Mouse (Mus musculus) liver, embryonic 13.5 days (tissue): ENCODE data around the gene Hoxa6. TPM values are rescaled to one million over a fixed set of nuclear protein-coding genes. Genes with fewer than 3 reads are reported as not detected.

ENCODE experiments used
- ATAC-seq: fragments of 200-750 bp; cut with Nextera tagmentation; 2 replicates; pipeline ENCODE4 v1.8.0; 2017; ENCODE audit warnings: low read depth, mild to moderate bottlenecking, moderate number of reproducible peaks, moderate library complexity
- DNase-seq: peaks from one replicate; pipeline ENCODE4 v3.0.0; 2022
- H3K27ac ChIP-seq: fragments of 300-500 bp; sonication (generic); 2 replicates; pipeline ENCODE4 v1.5.1; 2015; ENCODE audit warnings: moderate library complexity, mild to moderate bottlenecking, inconsistent platforms
- H3K27me3 ChIP-seq: fragments of 300-500 bp; sonication (generic); 2 replicates; pipeline ENCODE4 v1.6.1; 2015; ENCODE audit warnings: mild to moderate bottlenecking, inconsistent platforms
- H3K36me3 ChIP-seq: fragments of 300-500 bp; sonication (generic); 2 replicates; pipeline ENCODE4 v1.6.1; 2015; ENCODE audit warnings: mild to moderate bottlenecking, inconsistent platforms
- H3K4me1 ChIP-seq: fragments of 300-500 bp; sonication (generic); replicated peaks from 2 replicates; pipeline ENCODE4 v1.6.1; 2015; ENCODE audit warnings: inconsistent platforms
- H3K4me2 ChIP-seq: fragments of 300-500 bp; sonication (generic); 2 replicates; pipeline ENCODE4 v1.6.1; 2015; ENCODE audit warnings: inconsistent platforms, mild to moderate bottlenecking, moderate library complexity
- H3K4me3 ChIP-seq: fragments of 300-500 bp; sonication (generic); replicated peaks from 2 replicates; pipeline ENCODE4 v1.5.1; 2015; ENCODE audit warnings: mild to moderate bottlenecking, inconsistent platforms
- H3K9ac ChIP-seq: fragments of 300-500 bp; sonication (generic); 2 replicates; pipeline ENCODE4 v1.6.1; 2015; ENCODE audit warnings: mild to moderate bottlenecking, inconsistent platforms
- H3K9me3 ChIP-seq: fragments of 300-500 bp; sonication (generic); replicated peaks from 2 replicates; pipeline ENCODE4 v1.6.1; 2016; ENCODE audit warnings: inconsistent platforms
- WGBS: fragments of 180-500 bp; shearing (Covaris S2); methylation state at CpG from one replicate; pipeline ENCODE4 v1.1.7; 2015; ENCODE audit not compliant: insufficient replicate concordance; 5-methylcytosine and 5-hydroxymethylcytosine counted together
- microRNA counts: library from miRNA; unstranded; fragments of <30 nt; microRNA quantifications from one replicate; lab custom pipeline; 2016
- microRNA-seq: library from miRNA; unstranded; fragments of <30 nt; microRNA quantifications from one replicate; pipeline ENCODE4, GENCODE M21; 2016
- polyA plus RNA-seq: library from polyadenylated mRNA; unstranded; fragments of >200 nt; fragmentation: Nextera tagmentation; extraction: Ambion mirVana; gene quantifications from 2 replicates; pipeline ENCODE4 v1.2.1, GENCODE M21; 2015

Hoxa6 gene
- polyA plus RNA-seq, 1 experiment from 2014 or later: not detected

GRCm38 (mm10) chr6:52156551-52157200 is 51.8 kb downstream of the Hoxa6 start:
- peaks cover 98% of the 10 kb centered on the region for H3K27me3 ChIP-seq
- peaks cover 5% of the 10 kb centered on the region; the same call in 1 of the 2 replicates for H3K4me1 ChIP-seq
- ATAC-seq: no peak
- no peak overlapping the region for H3K4me3 ChIP-seq
- no peaks in the 10 kb centered on the region for H3K36me3 ChIP-seq
- no peak for DNase-seq
- no peak overlapping the region for H3K27ac ChIP-seq
- no peak overlapping the region for H3K9ac ChIP-seq
- 5% methylated on average over 20 of the region's 20 CpGs for WGBS
- H3K9me3 ChIP-seq: no peaks in the 10 kb centered on the region
- H3K4me2 ChIP-seq: peak overlapping the region; percentile 74

MicroRNA genes within 50 kb of the gene (microRNA counts, 519-probe panel; counts per million panel counts)
- microRNA mmu-miR-196b (lab: Ali Mortazavi, UCI): 114 counts per million

Small RNA genes lying within 50 kb of the gene (microRNA-seq; reads per million reads assigned to microRNA genes)
- gene Mir196b: 1,177 reads per million, percentile 77 among the genes with 10 or more reads in this experiment

Other genes with a start within 250 kb of the Hoxa6 start
- gene Skap2, start 196.2 kb downstream of the Hoxa6 start, polyA plus RNA-seq: 22.4 TPM in 2 replicates
- 0.52 and 0.66 TPM in 2 replicates for gene Hoxa1, start 50.4 kb downstream of the Hoxa6 start, polyA plus RNA-seq
- gene Hoxa2, start 43.9 kb downstream of the Hoxa6 start, polyA plus RNA-seq: 0.63 and 0.82 TPM in 2 replicates
- 0.02 and 0.06 TPM in 2 replicates for gene 5730596B20Rik, start 31.2 kb downstream of the Hoxa6 start, polyA plus RNA-seq
- gene Hoxa4, start 17.0 kb downstream of the Hoxa6 start, polyA plus RNA-seq: 0.17 and 0.30 TPM in 2 replicates
- 0.83 and 1.2 TPM in 2 replicates for gene Hoxa5, start 4.1 kb downstream of the Hoxa6 start, polyA plus RNA-seq
- gene Hoxa3, start 4.6 kb upstream of the Hoxa6 start, polyA plus RNA-seq: 0.24 and 0.43 TPM in 2 replicates
- not detected in 2 replicates for gene Gm28308, start 4.6 kb upstream of the Hoxa6 start, polyA plus RNA-seq
- 0.52 and 0.59 TPM in 2 replicates for gene Hoxa7, start 13.1 kb upstream of the Hoxa6 start, polyA plus RNA-seq
- 0.44 and 0.89 TPM in 2 replicates for gene Hoxa9, start 22.4 kb upstream of the Hoxa6 start, polyA plus RNA-seq
- 0.14 and 0.15 TPM in 2 replicates for gene Hoxa10, start 32.1 kb upstream of the Hoxa6 start, polyA plus RNA-seq
- gene Hoxa11, start 37.1 kb upstream of the Hoxa6 start, polyA plus RNA-seq: not detected in 2 replicates
- not detected in 2 replicates for gene Hoxa13, start 52.2 kb upstream of the Hoxa6 start, polyA plus RNA-seq
- gene Evx1, start 104.8 kb upstream of the Hoxa6 start, polyA plus RNA-seq: not detected in 2 replicates